In genomic region chr12:28589090-28589868, GRCm38 (mm10) we compare ENCODE assay signal across 1 mouse cellular context.
TF ChIP-seq lines count a peak whose summit lies in the region.

No protein-coding gene starts in this region.

TF ChIP-seq in MEL, 35 proteins besides CTCF, POLR2A, EP300 and RAD21 (continued from another document):
- TF ChIP-seq POLR2AphosphoS2 (IDR thresholded peaks at IDR 0.05; ENCODE audit: low read length) (no peak), TAL1 (IDR thresholded peaks at IDR 0.05; ENCODE audit: low read length) (no peak), ZC3H11A (IDR thresholded peaks at IDR 0.05; ENCODE audit: low read depth, low read length) (peak; percentile 87), MAZ (IDR thresholded peaks at IDR 0.05; ENCODE audit: low read depth, low read length) (0 out of 2 replicates have a peak, but pooled peaks have one; percentile 18), USF2 (IDR thresholded peaks at IDR 0.05; ENCODE audit: borderline replicate concordance in 1 of 2, insufficient read depth in 1 of 2, low read depth in 1 of 2, low read length in 2 of 2) (no peak), HCFC1 (IDR thresholded peaks at IDR 0.05; ENCODE audit: low read depth, low read length) (0 out of 2 replicates have a peak, but pooled peaks have one; percentile 28), GABPA (IDR thresholded peaks at IDR 0.05; ENCODE audit: low read depth, low read length) (no peak), MAFK (IDR thresholded peaks at IDR 0.05; ENCODE audit: borderline replicate concordance, low read depth, low read length) (no peak), JUND (IDR thresholded peaks at IDR 0.05; ENCODE audit: low read depth, low read length) (no peak), SMC3 (IDR thresholded peaks at IDR 0.05; ENCODE audit: low read depth, low read length) (peak; percentile 90), NRF1 (IDR thresholded peaks at IDR 0.05; ENCODE audit: insufficient read depth, low read depth, low read length, poor library complexity, severe bottlenecking) (no peak), ZMIZ1 (IDR thresholded peaks at IDR 0.05; ENCODE audit: low read depth, low read length) (no peak), ELF1 (IDR thresholded peaks at IDR 0.05; ENCODE audit: low read depth, low read length) (no peak), POLR2AphosphoS5 (IDR thresholded peaks at IDR 0.05; ENCODE audit: borderline replicate concordance, low read depth, low read length) (no peak), BHLHE40 (IDR thresholded peaks at IDR 0.05; ENCODE audit: borderline replicate concordance, low read depth, low read length) (peak; percentile 69; the same call in 1 of the 2 replicates), ZKSCAN1 (IDR thresholded peaks at IDR 0.05; ENCODE audit: low read depth, low read length) (no peak), MEF2A (IDR thresholded peaks at IDR 0.05; ENCODE audit: extremely low read depth, insufficient replicate concordance, low read depth, low read length, poor library complexity, severe bottlenecking) (no peak), RCOR1 (IDR thresholded peaks at IDR 0.05; ENCODE audit: low read depth, low read length) (peak; percentile 78; the same call in 1 of the 2 replicates), NELFE (IDR thresholded peaks at IDR 0.05; ENCODE audit: low read depth, low read length) (no peak)
